Mouse (Mus musculus) naive thymus-derived CD4-positive, alpha-beta T cell, adult 5 months (primary cell): ENCODE results near the gene Sp3. TPM values are rescaled to one million over a fixed set of nuclear protein-coding genes. Genes with fewer than 3 reads are reported as not detected.

Source experiments
- polyA plus RNA-seq: library from polyadenylated mRNA; unstranded; fragments of 100-300 nt; shearing (Covaris generic); gene quantifications from one replicate; pipeline ENCODE4 v1.2.1, GENCODE M21; 2017

Sp3 gene
- polyA plus RNA-seq = 149 TPM

DNA sequence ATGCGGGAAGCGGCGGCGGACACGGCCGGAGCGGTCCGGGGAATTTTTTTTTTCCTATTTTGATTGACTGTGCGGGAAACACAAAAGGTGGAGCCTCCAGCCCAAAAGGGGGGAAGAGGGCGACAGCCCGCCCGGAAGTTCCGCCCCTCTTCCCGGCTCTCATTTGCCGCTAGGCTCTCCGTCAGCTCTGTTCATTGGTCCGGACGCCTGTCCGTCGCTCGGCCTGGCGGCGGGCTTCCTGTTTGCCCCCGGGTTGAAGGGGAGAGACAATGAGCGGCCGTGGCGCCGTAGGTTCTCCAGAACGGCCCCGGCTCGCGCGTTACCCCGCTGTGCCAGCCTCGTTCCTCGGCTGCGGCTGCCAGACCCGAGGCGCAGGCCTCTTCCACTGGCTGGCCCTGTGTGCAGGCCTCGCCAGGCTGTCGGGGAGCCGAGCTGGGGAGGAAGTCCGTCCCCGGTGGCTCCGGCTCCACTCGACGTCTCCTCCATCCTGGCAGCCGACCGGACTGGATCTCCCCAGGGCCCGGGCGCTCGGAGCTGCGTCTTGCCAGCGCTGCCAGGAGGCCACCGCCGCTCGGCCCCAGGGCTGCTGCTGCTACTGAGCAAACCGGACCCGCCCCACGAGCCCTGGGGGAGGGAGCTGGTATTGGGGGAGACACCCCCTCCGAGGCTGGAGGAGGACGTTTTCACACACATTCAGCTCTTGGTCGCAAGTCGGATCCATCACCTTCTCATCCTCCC is at the start of gene Sp3:
Sp3 (minus strand) TSS at position 110 of the 738 bp plus-strand sequence.

DNA sequence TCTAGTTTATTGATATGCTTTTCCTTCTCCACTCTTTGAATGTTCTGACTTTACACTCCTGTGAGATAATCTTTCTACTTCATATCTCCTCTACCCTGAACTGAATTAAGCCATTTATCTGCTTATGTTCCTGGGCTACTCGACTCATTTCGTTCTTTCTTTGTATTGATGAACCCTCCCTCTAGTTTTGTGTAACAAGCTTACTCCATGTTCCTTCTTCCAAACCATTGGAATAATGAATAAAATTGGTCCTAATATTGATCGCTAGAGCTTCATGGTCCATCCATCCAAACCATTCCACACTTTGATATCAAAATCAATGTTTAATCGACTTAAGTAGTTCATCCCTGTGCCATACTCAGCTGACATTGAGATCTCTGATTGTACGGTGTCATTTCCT is 6.4 kb upstream of the Sp3 start, which contains the start of gene Gm11084:
Gm11084 (minus strand) TSS at position 101 of the 400 bp plus-strand sequence.

Other genes with a start within 250 kb of the Sp3 start
- gene Gm11084, start 6.3 kb upstream of the Sp3 start, polyA plus RNA-seq = not detected
- 41.9 TPM for gene Ola1, start 238.5 kb upstream of the Sp3 start, polyA plus RNA-seq